Mouse (Mus musculus): ENCODE measurements around the gene Mki67. TPM values are rescaled to one million over a fixed set of nuclear protein-coding genes. Genes with fewer than 3 reads are reported as not detected.

The Mki67 gene
- polyA plus RNA-seq (2012; ENCODE audit: low replicate concordance): 21.5 and 43.4 TPM in 2 replicates

GRCm38 (mm10) chr7:135715642-135716444, at the start of gene Mki67:
TSS of gene Mki67 (minus strand) at chr7:135716361.

Other genes with a start within 250 kb of the Mki67 start
- gene Clrn3, start 187.7 kb downstream of the Mki67 start, polyA plus RNA-seq (2012; ENCODE audit: low replicate concordance): not detected in 2 replicates
- gene Ptpre, start 178.9 kb downstream of the Mki67 start, polyA plus RNA-seq (2012; ENCODE audit: low replicate concordance): 1.1 and 1.6 TPM in 2 replicates